Mouse (Mus musculus) thymus, adult 2 months (tissue): ENCODE data around the gene Ino80. TPM values are rescaled to one million over a fixed set of nuclear protein-coding genes. Genes with fewer than 3 reads are reported as not detected.

Source experiments
- DNase-seq: peaks from one replicate; pipeline ENCODE4 v3.0.0; 2021
- H3K27ac ChIP-seq: fragments of 200-500 bp; 2 replicates; pipeline ENCODE4 v1.5.1; 2012; ENCODE audit warnings: low read length, control low read depth; ENCODE audit not compliant: control insufficient read depth, insufficient read depth
- H3K27me3 ChIP-seq: fragments of 200-500 bp; 2 replicates; pipeline ENCODE4 v1.6.1; 2012; ENCODE audit warnings: mild to moderate bottlenecking, low read length, moderate library complexity, mixed read lengths; ENCODE audit not compliant: control insufficient read depth, insufficient read depth
- H3K36me3 ChIP-seq: fragments of 200-500 bp; 2 replicates; pipeline ENCODE4 v1.6.1; 2012; ENCODE audit warnings: mild to moderate bottlenecking, low read length, moderate library complexity; ENCODE audit not compliant: control insufficient read depth, insufficient read depth
- H3K4me1 ChIP-seq: fragments of 200-500 bp; replicated peaks from 2 replicates; pipeline ENCODE4 v1.6.1; 2012; ENCODE audit warnings: low read length; ENCODE audit not compliant: control insufficient read depth, insufficient read depth
- H3K4me3 ChIP-seq: fragments of 200-500 bp; 2 replicates; pipeline ENCODE4 v1.5.1; 2012; ENCODE audit warnings: mild to moderate bottlenecking, low read length, control low read depth, moderate library complexity; ENCODE audit not compliant: control insufficient read depth, insufficient read depth
- CTCF ChIP-seq: fragments of 200-500 bp; IDR thresholded peaks from 2 replicates; pipeline ENCODE4 v1.5.1; 2012; ENCODE audit warnings: mild to moderate bottlenecking, control low read depth, low read length, moderate library complexity, borderline replicate concordance; ENCODE audit not compliant: control insufficient read depth, poor library complexity, insufficient read depth; ENCODE audit errors: extremely low read depth
- POLR2A ChIP-seq: fragments of 200-500 bp; IDR thresholded peaks from 2 replicates; pipeline ENCODE4 v1.6.1; 2012; ENCODE audit warnings: mild to moderate bottlenecking, low read length, control low read depth, moderate library complexity; ENCODE audit not compliant: control insufficient read depth, poor library complexity, insufficient read depth; ENCODE audit errors: extremely low read depth
- WGBS: fragments of 180-500 bp; shearing (Covaris S2); methylation state at CpG from one replicate; pipeline ENCODE4 v1.1.7; 2018; 5-methylcytosine and 5-hydroxymethylcytosine counted together
- polyA plus RNA-seq: library from polyadenylated mRNA; depleted of rRNA; stranded (reverse); fragments of >200 nt; gene quantifications from 2 replicates; pipeline ENCODE4 v1.2.3, GENCODE M21; 2012

The Ino80 gene
- polyA plus RNA-seq, 1 experiment: 16.1 TPM

DNA sequence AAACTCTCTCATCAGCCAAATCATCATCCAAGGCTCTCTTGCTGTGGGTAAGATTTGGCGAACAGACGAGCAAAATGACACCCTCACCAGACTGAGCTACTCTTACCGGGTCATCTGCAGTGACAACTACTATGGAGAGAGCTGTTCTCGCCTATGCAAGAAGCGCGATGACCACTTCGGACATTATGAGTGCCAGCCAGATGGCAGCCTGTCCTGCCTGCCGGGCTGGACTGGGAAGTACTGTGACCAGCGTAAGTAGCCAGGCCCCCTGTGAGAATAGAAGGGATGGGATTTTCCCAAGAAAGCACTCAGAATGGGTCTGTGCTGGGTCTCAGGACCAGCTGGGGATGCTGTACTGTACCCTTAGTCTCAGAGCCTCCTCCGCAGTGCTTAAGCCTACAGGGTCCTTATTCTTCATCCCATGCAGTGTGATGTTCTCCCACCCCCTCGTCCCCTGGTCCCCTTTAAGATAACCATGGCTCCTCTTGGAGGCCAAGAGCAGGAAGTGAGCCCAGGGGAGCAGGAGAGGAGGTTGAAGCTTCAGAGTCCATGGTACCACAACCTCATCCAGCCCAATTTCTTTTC is 149.5 kb downstream of the Ino80 start:
- DNase-seq: no peak
- Histone ChIP-seq H3K4me1 (peaks cover 22% of the 10 kb centered on the region), H3K27ac (no peak overlapping the region), H3K4me3 (no peak overlapping the region), H3K36me3 (no peaks in the 10 kb centered on the region), H3K27me3 (peaks cover 10% of the 10 kb centered on the region; the same call in 1 of the 2 replicates)
- WGBS: 80% methylated on average over 11 of the region's 11 CpGs
- no peak for TF ChIP-seq POLR2A

DNA sequence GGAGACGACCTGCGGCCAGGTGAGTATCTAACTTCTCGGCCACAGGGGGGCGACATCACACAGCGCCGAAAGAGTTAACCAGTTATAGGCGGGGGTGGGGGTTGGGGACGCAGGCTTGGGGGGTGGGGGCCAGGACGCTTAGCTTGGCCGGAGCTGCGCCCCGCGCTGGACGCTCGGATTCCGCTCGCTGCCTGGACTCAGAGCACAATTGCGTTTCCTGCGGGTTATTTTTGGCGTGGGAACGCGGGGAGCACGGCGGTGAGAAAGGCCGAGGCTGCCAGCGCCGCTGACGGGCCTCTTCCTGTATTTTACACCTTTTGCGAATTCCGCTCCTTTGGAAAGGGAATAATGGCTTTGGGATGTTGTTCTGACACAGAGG is 150.4 kb downstream of the Ino80 start:
- Histone ChIP-seq H3K4me3 (peak overlapping the region; percentile 36), H3K4me1 (peaks cover 29% of the 10 kb centered on the region), H3K27ac (no peak overlapping the region), H3K36me3 (no peaks in the 10 kb centered on the region), H3K27me3 (peaks cover 14% of the 10 kb centered on the region; the same call in 1 of the 2 replicates)
- under 1% methylated on average over 30 of the region's 30 CpGs for WGBS
- TF ChIP-seq POLR2A: no peak
- TF ChIP-seq CTCF: peak; percentile 80; the same call in 1 of the 2 replicates
- DNase-seq: peak; percentile 61

DNA sequence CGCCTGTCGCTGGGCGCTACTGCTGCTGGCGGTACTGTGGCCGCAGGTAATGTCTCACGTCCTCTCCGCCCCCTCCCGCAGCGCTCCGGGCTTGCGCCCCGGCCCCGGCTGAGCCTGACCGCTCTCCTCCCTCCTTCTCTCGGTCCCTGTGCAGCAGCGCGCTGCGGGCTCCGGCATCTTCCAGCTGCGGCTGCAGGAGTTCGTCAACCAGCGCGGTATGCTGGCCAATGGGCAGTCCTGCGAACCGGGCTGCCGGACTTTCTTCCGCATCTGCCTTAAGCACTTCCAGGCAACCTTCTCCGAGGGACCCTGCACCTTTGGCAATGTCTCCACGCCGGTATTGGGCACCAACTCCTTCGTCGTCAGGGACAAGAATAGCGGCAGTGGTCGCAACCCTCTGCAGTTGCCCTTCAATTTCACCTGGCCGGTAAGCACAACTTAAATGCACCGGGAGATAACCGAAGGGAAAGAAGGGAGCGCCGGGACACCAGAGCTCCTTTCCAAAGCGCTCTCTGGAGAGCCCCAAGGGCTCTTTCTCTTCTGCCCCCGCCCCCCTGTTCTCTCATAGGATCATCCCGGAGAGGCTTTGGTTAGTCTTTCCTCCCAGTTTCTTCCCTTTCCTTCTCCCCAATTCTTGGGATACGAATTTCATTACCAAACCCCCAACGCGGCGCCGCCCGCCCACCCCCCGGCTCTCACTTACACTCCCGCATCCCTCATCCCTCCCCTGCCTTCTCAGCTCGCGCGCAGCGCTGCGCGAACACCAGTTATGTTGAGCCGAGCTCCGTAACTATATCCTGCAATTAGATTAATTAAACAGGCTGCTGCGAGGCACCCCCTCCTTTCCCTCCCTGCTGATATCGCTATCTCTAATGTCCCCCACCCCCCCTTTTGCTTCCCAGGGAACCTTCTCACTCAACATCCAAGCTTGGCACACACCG is 151.1 kb downstream of the Ino80 start:
- no peak for DNase-seq
- no peak overlapping the region for H3K27ac ChIP-seq
- H3K4me1 ChIP-seq: peaks cover 34% of the 10 kb centered on the region
- peak overlapping the region; percentile 19 for H3K4me3 ChIP-seq
- H3K36me3 ChIP-seq: no peaks in the 10 kb centered on the region
- WGBS: 2% methylated on average over 60 of the region's 61 CpGs
- H3K27me3 ChIP-seq: peaks cover 19% of the 10 kb centered on the region; the same call in 1 of the 2 replicates
- no peak for TF ChIP-seq CTCF
- no peak for TF ChIP-seq POLR2A

DNA sequence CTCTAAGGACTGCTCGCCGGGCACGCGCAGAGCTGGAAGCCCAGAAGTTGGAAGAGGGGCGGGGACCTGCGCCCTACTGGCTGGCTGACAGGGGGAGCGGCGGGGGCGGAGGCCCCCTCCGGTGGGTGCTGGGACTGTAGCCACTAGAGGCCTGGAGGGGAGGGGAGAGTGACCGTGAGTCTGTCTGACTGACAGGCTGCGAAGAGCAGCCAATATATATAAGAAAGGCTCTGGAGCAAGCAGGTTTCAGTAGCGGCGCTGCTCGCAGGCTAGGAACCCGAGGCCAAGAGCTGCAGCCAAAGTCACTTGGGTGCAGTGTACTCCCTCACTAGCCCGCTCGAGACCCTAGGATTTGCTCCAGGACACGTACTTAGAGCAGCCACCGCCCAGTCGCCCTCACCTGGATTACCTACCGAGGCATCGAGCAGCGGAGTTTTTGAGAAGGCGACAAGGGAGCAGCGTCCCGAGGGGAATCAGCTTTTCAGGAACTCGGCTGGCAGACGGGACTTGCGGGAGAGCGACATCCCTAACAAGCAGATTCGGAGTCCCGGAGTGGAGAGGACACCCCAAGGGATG is 151.8 kb downstream of the Ino80 start, which contains the start of gene Dll4:
Gene Dll4 (plus strand): TSS at position 217 of the 576 bp plus-strand sequence.
- 2% methylated on average over 33 of the region's 33 CpGs for WGBS
- Histone ChIP-seq H3K27me3 (peaks cover 19% of the 10 kb centered on the region; the same call in 1 of the 2 replicates), H3K4me3 (peak within 1 kb of the TSS; percentile 19), H3K27ac (no peak within 1 kb of the TSS), H3K36me3 (no peaks in the 10 kb centered on the region), H3K4me1 (peaks cover 34% of the 10 kb centered on the region)
- no peak for DNase-seq
- TF ChIP-seq CTCF (no peak), POLR2A (no peak)

DNA sequence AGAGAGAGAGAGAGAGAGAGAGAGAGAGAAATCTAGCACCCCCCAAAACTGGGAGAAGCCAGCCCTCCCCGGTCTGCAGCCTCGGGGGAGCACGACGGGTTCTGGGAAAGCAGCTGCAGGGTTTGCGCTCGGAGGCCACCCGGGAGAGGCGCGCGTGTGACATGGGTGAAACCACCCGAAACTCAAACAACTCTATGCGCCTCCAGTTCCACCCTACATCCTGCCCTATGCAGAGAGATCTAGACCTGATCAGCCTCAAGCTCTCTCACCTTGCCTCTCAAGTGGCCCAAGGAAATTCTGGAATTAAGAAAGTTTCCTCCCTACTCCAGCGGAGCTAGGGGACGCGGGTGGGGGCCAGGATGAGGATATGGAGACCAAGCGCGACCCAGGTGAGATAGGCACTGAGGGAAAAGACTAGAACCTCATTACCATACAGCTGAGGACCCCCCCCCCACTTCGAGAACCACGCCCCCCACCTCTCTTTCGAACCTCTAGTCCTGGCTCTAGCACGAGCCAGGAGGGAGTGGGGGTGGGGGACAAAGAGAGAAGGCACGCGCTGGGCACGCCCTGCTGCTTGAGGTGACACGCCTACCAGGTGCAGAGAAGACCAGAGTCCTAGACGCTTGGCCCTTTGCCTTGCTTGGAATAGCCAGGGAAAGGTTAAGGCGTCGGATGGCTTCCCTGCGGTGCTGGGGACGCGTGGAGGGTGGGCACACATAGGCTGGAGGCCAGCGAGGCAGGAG is 152.7 kb downstream of the Ino80 start:
- 2% methylated on average over 32 of the region's 32 CpGs for WGBS
- no peak for TF ChIP-seq POLR2A
- no peak for TF ChIP-seq CTCF
- Histone ChIP-seq H3K4me1 (peaks cover 34% of the 10 kb centered on the region), H3K27me3 (peaks cover 19% of the 10 kb centered on the region; the same call in 1 of the 2 replicates), H3K4me3 (peak overlapping the region; percentile 1; the same call in 1 of the 2 replicates), H3K27ac (no peak overlapping the region), H3K36me3 (no peaks in the 10 kb centered on the region)
- no peak for DNase-seq
